Mouse (Mus musculus): Measurements from ENCODE around the gene Plbd1.

Plbd1 gene

DNA sequence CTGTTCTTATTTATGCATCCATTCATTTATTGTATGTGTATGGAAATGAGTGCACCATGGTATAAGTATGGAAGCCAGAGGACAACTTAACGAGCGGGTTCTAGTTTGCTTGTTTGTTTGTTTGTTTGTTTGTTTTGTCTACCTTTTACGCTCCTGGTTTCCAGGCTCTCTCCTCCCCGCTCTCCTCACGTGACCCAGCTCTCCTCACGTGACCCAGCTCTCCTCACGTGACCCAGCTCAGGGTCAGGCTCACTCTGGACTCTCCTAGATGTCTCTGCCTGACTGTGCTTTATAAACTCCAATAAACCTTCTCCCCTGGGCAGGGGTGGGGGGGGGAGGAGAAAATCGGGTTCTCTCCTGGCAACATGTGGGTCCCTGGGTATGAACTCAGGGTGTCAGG, 11.1 kb downstream of the Plbd1 start:
- DNase-seq (ENCODE audit: low read depth, low spot score): no peak

GRCm38 (mm10) chr6:136647455-136647861, 14.3 kb downstream of the Plbd1 start:
- DNase-seq (ENCODE audit: low read depth, low spot score): no peak

GRCm38 (mm10) chr6:136646207-136646606, 15.5 kb downstream of the Plbd1 start:
- DNase-seq (ENCODE audit: low read depth, low spot score): no peak

DNA sequence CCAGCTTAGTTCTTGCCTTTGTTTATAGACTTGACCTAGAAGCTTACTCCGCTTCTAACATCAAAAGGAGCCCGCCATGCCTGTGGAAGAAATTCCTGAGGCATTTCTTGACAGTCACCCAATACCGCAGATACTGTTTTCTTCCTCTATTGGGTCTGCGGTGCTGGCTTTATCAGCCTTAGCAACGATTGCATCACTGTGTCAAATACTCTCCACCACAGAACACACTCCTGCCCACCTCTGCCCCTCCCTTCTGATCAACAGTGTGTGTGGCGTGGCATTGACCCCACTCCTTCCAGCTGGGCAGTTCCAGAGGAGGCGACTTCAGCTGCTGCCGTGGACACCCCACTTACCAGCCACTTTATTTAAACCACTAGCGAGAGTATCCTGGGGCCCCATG, 16.0 kb downstream of the Plbd1 start:
- DNase-seq (ENCODE audit: low read depth, low spot score): no peak

DNA sequence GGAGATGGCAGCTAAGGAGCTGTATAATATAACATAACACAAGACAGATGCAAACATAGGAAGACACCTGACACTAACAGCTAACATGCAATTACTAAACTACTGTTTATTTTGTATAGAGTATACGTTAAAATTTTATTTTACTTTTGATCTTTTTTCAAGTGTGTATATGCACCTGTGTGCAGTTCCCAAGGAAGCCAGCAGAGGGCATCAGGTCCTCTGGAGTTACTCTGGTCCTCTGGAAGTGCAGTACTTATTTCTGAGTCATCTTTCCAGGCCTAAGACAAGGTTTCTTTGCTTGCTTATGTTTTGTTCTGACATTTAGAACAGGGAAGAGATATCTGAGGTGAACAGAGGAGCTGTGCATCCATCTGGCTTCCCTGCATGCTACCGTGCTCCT, 17.6 kb downstream of the Plbd1 start:
- DNase-seq (ENCODE audit: low read depth, low spot score): no peak

- DNase-seq (ENCODE audit: low read depth, low spot score): no peak
Observed at GRCm38 (mm10) chr6:136634982-136635381, 26.7 kb downstream of the Plbd1 start.

GRCm38 (mm10) chr6:136633719-136634118, 28.0 kb downstream of the Plbd1 start:
- DNase-seq (ENCODE audit: low read depth, low spot score): no peak

GRCm38 (mm10) chr6:136633154-136633553, 28.6 kb downstream of the Plbd1 start:
- DNase-seq (ENCODE audit: low read depth, low spot score): no peak

GRCm38 (mm10) chr6:136631945-136632534, 29.7 kb downstream of the Plbd1 start:
- no peak for DNase-seq (ENCODE audit: low read depth, low spot score)

- DNase-seq (ENCODE audit: low read depth, low spot score): no peak
Observed at GRCm38 (mm10) chr6:136631519-136631918, 30.2 kb downstream of the Plbd1 start.

DNA sequence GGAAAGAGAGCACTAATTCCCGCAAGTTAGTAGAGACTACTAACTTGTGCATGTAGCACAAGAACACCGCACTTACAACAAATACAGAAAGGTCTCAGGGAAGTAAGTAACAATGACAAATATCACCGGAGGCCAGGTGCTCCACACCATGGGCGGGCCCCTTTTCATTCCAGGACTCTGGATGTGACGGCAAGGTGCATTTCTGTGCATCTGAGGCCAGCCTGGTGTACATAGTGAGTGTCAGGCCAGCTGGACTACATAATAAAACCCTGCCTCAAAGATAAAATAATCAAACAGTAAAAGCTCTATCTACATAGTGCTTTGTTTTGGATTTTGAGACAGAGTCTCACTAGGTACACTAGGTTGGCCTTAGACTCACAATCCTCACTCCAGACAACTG, 32.1 kb downstream of the Plbd1 start:
- DNase-seq (ENCODE audit: low read depth, low spot score): no peak

DNA sequence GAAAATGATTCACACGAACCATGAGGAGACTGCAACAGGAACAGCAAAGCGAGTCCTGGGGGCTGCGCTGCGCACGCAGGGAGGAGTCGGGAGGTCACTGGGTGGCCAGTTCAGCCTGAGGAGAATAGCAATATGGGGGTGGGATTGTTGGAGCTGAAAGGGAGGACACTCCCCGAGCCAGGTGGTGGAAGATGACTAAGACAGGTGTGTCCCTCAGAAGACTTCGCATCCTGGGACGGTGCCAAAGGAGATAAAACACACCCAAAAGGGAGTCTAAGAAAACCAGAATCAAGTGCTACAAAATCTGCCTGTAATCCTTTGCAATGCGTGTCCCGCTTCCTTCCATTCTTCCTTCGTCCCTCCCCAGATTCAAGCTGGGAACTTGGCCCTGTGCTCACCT, 36.3 kb downstream of the Plbd1 start:
- DNase-seq (ENCODE audit: low read depth, low spot score): no peak

DNA sequence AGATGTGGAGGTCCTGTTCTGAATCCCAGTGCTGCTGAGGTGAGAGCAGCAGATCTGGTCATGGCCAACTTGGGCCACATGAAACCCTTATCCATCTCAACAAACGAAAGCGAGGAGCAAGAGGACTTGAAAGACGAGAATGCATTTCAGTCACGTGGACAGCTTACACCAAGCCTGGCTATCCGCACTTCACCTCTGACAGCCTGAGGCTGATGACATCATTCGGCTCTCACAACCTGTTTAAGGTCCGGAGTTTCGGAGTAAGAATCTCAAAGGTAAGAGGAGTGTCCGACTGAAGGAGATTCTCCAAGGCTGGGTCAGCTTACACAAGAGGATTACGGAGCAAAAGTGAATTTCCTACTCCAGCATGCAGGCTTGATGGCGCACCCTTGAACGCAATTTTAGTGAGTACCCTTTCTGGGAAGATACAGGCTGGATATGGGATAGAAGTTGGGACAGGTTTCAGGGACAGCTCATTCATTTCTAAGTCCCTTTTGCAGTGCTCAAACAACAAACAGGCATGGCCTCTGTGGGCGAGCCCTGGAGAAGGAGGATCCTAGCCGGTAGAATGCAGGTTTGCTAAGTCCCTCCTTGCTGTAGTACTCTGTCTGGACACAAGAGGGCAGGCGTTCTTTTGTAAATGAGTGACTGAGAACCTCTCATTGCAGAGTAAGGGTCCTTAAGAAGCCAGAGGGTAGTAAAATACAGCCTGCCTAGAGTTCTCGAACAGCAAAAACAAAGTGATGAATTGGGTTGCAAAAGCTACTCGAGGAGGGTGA, 41.2 kb downstream of the Plbd1 start:
- DNase-seq (ENCODE audit: low read depth, low spot score): peak; percentile 76

DNA sequence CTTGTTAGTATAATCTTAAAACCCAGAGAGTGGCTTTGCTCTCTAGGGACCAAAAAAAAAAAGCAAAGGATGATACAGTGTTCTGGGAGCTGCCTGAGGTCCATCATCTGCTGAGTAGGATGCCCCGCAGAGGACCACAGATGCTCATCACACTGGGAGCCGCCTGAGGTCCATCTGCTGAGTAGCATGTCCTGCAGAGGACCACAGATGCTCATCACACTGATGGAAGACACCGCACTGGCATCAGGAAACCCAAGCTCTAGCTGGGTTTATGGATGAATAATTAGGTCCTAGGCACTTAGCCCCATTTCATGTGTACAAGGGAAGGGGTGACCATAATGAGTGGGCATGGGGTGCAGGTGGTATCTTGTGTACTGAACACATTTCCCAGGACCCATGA, 47.6 kb downstream of the Plbd1 start:
- DNase-seq (ENCODE audit: low read depth, low spot score): no peak

DNA sequence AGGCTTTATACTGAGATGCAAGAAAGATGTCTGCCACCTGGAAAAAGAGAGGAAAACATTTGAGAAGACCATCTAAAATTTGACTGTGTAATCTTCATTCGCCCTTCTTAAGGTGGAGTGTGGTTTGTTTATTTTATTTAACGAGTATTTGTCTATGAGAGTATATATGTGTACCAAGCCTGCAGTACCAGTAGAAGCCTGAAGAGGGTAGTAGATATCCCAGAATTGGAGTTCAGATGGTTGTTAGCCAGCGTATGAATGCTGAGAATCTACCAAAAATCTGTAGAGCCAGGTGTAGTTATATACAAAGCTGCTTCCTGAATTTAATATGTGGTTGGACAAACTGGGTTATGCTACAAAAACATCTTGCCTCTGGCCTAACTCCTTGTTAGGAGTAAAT, 49.4 kb downstream of the Plbd1 start:
- DNase-seq (ENCODE audit: low read depth, low spot score): no peak

DNA sequence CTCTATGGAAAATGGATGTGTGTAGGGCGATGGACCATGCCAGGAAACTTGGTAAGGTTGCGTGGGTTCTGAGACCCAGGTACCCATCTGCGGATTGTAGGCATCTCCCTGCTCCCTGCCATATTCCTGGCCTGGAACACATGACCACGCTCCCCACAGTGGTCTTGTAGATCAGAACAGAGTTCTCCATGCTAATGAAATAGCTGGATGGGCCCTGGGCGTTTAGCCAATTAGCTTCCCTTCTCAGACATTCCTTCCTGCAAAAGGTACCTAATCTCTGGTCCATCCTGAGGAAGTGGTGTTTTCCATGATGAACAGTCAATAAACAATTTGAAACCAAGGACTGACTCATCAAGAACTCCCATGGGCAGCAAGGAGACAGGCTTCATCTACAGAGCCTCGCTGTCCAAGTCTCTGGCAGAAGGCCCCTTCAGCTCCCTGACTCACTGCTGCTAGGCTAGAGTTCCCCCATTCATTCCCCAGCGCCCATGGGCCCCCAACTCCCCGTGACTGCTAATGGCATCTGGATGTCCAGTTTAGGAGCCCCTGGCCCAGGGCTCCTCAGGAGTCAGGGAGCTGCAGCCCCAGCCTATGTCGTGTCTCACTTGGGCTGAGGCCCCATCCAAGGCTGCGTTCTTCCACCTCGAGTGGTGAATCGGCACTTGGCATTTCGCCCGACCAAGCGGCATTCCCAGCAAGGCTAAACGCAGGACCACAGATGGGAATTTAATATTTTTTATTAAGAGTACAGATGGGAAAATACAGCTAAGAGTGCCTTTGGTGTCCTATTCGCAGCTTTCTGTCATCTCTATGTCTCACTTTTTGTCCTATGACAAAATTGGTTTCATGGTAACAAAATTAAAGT, 50.1 kb downstream of the Plbd1 start:
- DNase-seq (ENCODE audit: low read depth, low spot score): no peak

DNA sequence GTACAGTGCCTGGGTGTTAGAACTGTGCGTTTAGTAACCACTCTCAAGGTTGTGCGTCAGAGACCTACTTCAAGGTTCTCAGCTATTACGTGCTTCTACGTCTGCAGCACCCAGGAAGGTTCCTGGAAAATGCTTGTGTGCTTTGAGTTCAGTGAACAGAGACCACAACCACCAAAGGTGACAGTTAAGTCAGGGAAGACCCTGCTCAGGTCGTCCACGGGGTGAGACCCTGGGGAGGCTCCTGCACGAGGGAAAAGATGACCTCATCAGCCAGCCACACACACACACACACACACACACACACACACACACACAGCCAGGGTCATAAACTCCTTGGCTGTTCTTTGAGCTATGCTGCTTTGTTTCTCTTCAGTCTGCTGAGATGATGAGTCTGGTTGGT, 59.1 kb downstream of the Plbd1 start:
- no peak for DNase-seq (ENCODE audit: low read depth, low spot score)

- DNase-seq (ENCODE audit: low read depth, low spot score): no peak
Observed at GRCm38 (mm10) chr6:136594541-136594940, 67.2 kb downstream of the Plbd1 start.

DNA sequence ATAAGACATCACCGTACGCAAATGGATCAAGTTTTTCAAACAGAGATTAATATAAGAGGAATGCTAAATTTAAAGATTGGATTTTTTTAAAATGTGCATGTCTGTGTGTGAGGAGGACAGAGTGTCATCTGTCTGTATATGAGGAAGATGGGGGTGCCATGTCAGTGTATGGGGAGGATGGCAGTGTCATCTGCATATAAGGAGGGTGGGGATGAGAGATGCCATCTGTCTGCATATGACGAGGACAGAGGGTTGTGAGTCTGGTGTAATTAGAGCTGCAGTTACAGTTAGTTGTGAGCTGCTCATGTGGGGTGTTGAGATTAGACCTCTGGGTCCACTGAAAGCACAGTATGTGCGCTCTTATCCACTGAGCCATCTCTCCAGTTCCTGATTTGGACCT, 71.0 kb downstream of the Plbd1 start:
- no peak for DNase-seq (ENCODE audit: low read depth, low spot score)

DNA sequence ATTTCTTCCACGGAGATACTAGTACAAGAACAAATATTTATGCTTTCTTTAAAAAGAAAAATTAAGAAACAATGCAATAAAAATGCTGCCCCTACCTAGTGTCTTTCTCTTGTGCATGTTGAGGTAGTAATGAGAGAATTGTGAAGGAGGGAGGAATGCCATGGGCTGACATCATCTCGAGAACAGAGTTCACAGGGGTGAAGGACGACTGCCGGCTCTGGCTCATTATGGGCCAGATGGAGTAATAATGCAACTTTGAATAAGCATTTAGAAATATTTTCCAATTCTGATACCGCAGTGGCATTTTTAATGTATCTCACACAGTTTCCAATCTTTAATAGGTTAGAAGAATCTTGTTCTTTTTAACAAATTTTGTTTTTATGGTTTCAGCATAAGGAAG, 95.7 kb downstream of the Plbd1 start:
- no peak for DNase-seq (ENCODE audit: low read depth, low spot score)
